Mouse (Mus musculus) liver, embryonic 14.5 days (tissue): ENCODE data around the gene Krtap17-1. TPM values are rescaled to one million over a fixed set of nuclear protein-coding genes. Genes with fewer than 3 reads are reported as not detected.

ENCODE experiments used
- ATAC-seq: fragments of 200-750 bp; cut with Nextera tagmentation; 2 replicates; pipeline ENCODE4 v1.8.0; 2017; ENCODE audit warnings: moderate number of reproducible peaks, mild to moderate bottlenecking, moderate library complexity; ENCODE audit not compliant: insufficient read depth
- DNase-seq, 3 experiments: peaks; one replicate each; pipeline ENCODE4 v3.0.0-alpha.2; 2012 to 2013; ENCODE audit warnings: low read depth in 3 of 3, low spot score in 3 of 3
- H3K27ac ChIP-seq: fragments of 300-500 bp; sonication (generic); 2 replicates; pipeline ENCODE4 v1.5.1; 2014; ENCODE audit warnings: moderate library complexity, mild to moderate bottlenecking, control low read depth, inconsistent platforms
- H3K27me3 ChIP-seq: fragments of 300-500 bp; sonication (generic); 2 replicates; pipeline ENCODE4 v1.6.1; 2014; ENCODE audit warnings: mild to moderate bottlenecking, low read length, moderate library complexity; ENCODE audit not compliant: control insufficient read depth, insufficient read depth
- H3K36me3 ChIP-seq: fragments of 300-500 bp; sonication (generic); replicated peaks from 2 replicates; pipeline ENCODE4 v1.6.1; 2014; ENCODE audit warnings: low read depth; ENCODE audit not compliant: control insufficient read depth, insufficient read depth
- H3K4me1 ChIP-seq, 2 experiments: fragments of 200-500 bp in 1 of 2; fragments of 300-500 bp in 1 of 2; sonication (generic) in 1 of 2; replicated peaks; 2 replicates each; pipeline ENCODE4 v1.6.1; 2012 to 2014; ENCODE audit warnings: antibody characterized with exemption in 1 of 2, inconsistent platforms in 1 of 2, low read length in 1 of 2; ENCODE audit not compliant: control insufficient read depth in 2 of 2, insufficient read depth in 2 of 2
- H3K4me2 ChIP-seq: fragments of 300-500 bp; sonication (generic); 2 replicates; pipeline ENCODE4 v1.6.1; 2014; ENCODE audit warnings: low read depth, mild to moderate bottlenecking, control low read depth, moderate library complexity
- H3K4me3 ChIP-seq, 2 experiments: fragments of 200-500 bp in 1 of 2; fragments of 300-500 bp in 1 of 2; sonication (generic) in 1 of 2; 2 replicates each; pipeline ENCODE4 v1.5.1; 2012 to 2014; ENCODE audit warnings: low read depth in 2 of 2, low read length in 2 of 2, mild to moderate bottlenecking in 2 of 2, control low read depth in 1 of 2, inconsistent platforms in 1 of 2, moderate library complexity in 1 of 2; ENCODE audit not compliant: insufficient read depth in 1 of 2
- H3K9ac ChIP-seq: fragments of 300-500 bp; sonication (generic); replicated peaks from 2 replicates; pipeline ENCODE4 v1.6.1; 2014; ENCODE audit warnings: mild to moderate bottlenecking, control low read depth, moderate library complexity
- H3K9me3 ChIP-seq: fragments of 300-500 bp; sonication (generic); 2 replicates; pipeline ENCODE4 v1.6.1; 2016; ENCODE audit warnings: low read length, mixed read lengths; ENCODE audit not compliant: control insufficient read depth
- CTCF ChIP-seq: IDR thresholded peaks from 2 replicates; pipeline ENCODE4 v1.5.1; 2016; ENCODE audit warnings: antibody characterized with exemption, low read depth, control low read depth
- EP300 ChIP-seq: IDR thresholded peaks from 2 replicates; pipeline ENCODE4 v1.6.1; 2016; ENCODE audit warnings: antibody characterized with exemption, low read depth
- WGBS: fragments of 180-500 bp; shearing (Covaris S2); extraction: QIAGEN DNeasy Blood & Tissue Kit; methylation state at CpG from one replicate; pipeline ENCODE4 v1.1.7; 2014; ENCODE audit not compliant: insufficient replicate concordance; 5-methylcytosine and 5-hydroxymethylcytosine counted together
- polyA plus RNA-seq, 2 experiments: library from polyadenylated mRNA; depleted of rRNA in 1 of 2; stranded (reverse) in 1 of 2; unstranded in 1 of 2; fragments of >200 nt; fragmentation: Nextera tagmentation in 1 of 2; extraction: Ambion mirVana in 1 of 2; gene quantifications; 2 replicates each; pipeline versions ENCODE4 v1.2.1 to v1.2.3; 2012 to 2014

Krtap17-1 gene
- polyA plus RNA-seq, 2 experiments, result not detected

DNA sequence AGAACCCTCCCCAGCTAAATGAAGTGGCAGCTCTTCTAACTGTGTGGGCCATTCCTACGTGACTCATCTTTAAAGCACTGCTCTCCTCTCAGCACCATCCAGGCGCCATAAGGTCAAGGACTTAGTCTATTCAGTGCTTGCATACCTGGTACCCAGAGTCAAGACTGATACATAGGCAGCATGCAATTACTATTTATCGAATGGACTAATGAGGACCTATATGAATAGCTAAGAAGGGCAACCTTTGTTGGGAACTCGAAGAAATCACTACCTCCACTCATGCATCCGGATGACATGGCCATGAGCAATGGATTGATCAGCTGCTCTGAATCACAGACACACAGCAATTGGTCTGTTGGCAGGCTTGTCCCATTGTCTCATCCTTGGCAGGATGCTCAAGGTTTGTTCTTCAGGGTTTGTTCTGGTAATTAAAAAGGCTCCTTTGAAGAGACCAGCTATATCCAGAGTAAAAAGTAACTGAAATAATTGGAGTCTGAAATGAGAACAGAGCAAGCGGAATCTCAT lies 3.9 kb downstream of the Krtap17-1 start:
- DNase-seq (no peak), ATAC-seq (no peak)
- Histone ChIP-seq H3K9me3 (no peaks in the 10 kb centered on the region), H3K9ac (no peak overlapping the region), H3K27ac (no peak overlapping the region), H3K4me3 (no peak overlapping the region), H3K27me3 (no peaks in the 10 kb centered on the region), H3K4me2 (no peak overlapping the region), H3K4me1 (no peaks in the 10 kb centered on the region), H3K36me3 (no peaks in the 10 kb centered on the region)
- no peak for TF ChIP-seq CTCF
- TF ChIP-seq EP300, result no peak
- 53% methylated on average over 6 of the region's 6 CpGs for WGBS

DNA sequence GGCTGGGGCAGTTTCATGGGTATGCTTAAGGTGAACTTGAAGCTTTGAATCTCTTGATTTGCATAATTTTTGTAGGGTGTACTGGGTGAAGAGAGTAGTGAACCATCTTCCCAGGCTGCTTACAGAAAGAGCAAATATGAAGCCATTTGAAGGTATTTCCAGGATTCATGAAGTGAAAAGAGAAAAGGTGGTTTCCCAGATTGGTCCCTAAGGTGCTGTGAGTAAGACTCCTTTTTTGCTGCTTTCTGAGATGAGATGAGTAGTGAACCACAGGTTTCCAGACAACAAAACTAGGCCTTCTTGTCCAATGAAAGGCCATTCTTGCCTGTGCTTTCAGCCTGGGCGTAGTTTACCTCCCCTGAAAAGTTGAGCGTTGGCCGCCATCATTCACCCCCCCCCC lies 5.3 kb downstream of the Krtap17-1 start:
- 68% methylated on average over 3 of the region's 3 CpGs for WGBS
- DNase-seq, result no peak
- no peak overlapping the region for H3K27ac ChIP-seq
- no peaks in the 10 kb centered on the region for H3K4me1 ChIP-seq
- H3K4me2 ChIP-seq, result no peak overlapping the region
- no peak overlapping the region for H3K4me3 ChIP-seq
- H3K36me3 ChIP-seq, result no peaks in the 10 kb centered on the region
- H3K27me3 ChIP-seq, result no peaks in the 10 kb centered on the region
- no peak for ATAC-seq
- no peak overlapping the region for H3K9ac ChIP-seq
- H3K9me3 ChIP-seq, result no peaks in the 10 kb centered on the region
- TF ChIP-seq EP300 (no peak), CTCF (no peak)

DNA sequence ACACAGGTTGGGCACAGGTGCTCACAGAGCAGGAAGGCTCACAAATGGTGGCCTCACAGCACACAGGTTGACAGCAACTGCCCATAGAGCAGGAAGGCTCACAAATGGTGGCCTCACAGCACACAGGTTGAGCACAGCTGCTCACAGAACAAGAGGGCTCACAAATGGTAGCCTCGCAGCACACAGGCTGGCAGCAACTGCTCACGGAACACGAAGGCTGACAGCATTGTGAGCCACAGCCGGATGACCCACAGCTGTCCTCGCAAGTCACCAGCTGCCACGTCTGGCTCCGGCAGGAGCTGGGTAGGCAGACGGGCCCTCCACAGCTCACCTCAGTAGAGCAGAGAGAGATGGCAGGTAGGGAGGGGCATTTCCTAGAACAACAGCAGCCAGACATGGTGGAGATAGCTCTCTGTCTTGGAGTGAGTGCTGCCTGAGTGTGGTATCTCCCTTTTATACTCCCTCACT lies 7.6 kb downstream of the Krtap17-1 start, which contains the start of gene Krtap16-1:
Gene Krtap16-1, minus strand, starts transcription at position 418 of the 468 bp plus-strand sequence.
- no peak within 1 kb of the TSS for H3K9ac ChIP-seq
- no peak within 1 kb of the TSS for H3K27ac ChIP-seq
- H3K4me1 ChIP-seq, result no peaks in the 10 kb centered on the region
- ATAC-seq (no peak), DNase-seq (no peak)
- H3K4me3 ChIP-seq, result no peak within 1 kb of the TSS
- no peaks in the 10 kb centered on the region for H3K9me3 ChIP-seq
- TF ChIP-seq EP300 (no peak), CTCF (no peak)
- H3K27me3 ChIP-seq, result no peaks in the 10 kb centered on the region
- no peaks in the 10 kb centered on the region for H3K36me3 ChIP-seq
- WGBS, result 60% methylated on average over 8 of the region's 8 CpGs
- H3K4me2 ChIP-seq, result no peak within 1 kb of the TSS

DNA sequence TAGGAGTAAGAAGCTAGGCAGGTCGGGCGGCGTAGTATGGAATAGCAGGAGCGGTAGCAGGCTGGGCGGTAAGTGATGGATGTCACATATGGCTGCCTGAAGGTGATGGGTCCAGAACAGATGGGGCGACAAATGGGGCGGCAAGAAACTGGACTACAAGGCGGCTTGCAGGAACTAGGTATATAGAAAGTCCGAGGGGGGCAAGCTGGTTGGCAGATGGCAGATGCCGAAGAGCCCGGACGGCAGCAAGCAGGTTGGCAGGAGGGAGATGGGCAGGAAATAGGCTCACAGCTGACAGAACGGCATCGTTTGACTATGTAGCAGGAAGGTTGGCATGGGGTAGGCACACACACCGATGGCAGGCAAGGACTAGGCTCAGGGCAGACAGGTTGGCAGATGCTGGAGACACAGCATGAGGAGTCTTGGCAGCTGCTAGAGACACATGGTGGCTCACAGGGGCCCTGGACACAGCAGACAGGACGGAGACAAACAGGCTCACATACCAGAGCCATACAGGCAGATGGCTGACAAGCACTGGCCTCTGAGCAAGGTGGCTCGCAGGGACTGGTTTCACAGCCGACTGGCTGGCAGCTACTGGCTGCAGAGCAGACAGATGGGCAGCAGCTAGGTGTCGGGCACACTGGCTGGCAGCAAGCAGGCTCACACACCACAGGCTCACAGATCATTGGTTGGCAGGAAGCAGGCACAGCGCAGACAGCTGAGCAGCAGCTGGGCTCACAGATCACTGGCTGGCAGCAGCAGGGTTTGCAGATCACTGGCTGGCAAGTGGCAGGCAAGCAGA lies 8.3 kb downstream of the Krtap17-1 start:
- H3K9me3 ChIP-seq, result no peaks in the 10 kb centered on the region
- DNase-seq (no peak), ATAC-seq (no peak)
- H3K4me2 ChIP-seq, result no peak overlapping the region
- no peaks in the 10 kb centered on the region for H3K4me1 ChIP-seq
- H3K9ac ChIP-seq, result no peak overlapping the region
- no peaks in the 10 kb centered on the region for H3K36me3 ChIP-seq
- no peak overlapping the region for H3K4me3 ChIP-seq
- no peak overlapping the region for H3K27ac ChIP-seq
- WGBS, result 66% methylated on average over 20 of the region's 20 CpGs
- H3K27me3 ChIP-seq, result no peaks in the 10 kb centered on the region
- no peak for TF ChIP-seq EP300
- no peak for TF ChIP-seq CTCF

DNA sequence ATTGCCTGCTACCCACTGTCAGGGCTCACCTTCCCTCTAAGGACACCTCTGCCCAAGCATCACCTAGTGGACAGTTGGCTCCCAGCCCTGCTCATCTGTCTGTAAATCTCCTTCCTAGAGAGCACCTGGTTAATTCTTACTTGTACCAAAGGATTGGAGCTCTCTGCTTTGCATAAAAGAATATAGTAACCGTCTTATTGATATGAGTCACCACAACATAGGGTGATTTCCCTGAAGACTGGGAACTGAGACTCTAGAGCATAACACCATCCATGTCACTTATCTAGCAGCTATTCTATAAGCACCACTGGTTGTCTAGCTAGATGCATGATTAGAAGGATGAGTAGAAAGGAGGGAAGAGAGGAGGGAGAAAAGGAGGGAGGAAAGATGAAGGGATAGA lies 10.4 kb downstream of the Krtap17-1 start:
- Histone ChIP-seq H3K4me2 (no peak overlapping the region), H3K27me3 (no peaks in the 10 kb centered on the region), H3K9me3 (no peaks in the 10 kb centered on the region), H3K36me3 (no peaks in the 10 kb centered on the region), H3K9ac (no peak overlapping the region), H3K27ac (no peak overlapping the region), H3K4me1 (no peaks in the 10 kb centered on the region), H3K4me3 (no peak overlapping the region)
- TF ChIP-seq CTCF, result no peak
- WGBS, result 58% methylated on average over 1 of the region's 1 CpGs
- ATAC-seq, result no peak
- no peak for DNase-seq
